Mouse (Mus musculus) ES-Bruce4 (cell line): ENCODE measurements around the gene Olfr96. TPM values are rescaled to one million over a fixed set of nuclear protein-coding genes. Genes with fewer than 3 reads are reported as not detected.

Experiments
- H3K27ac ChIP-seq: 2 replicates; pipeline ENCODE4 v1.5.1; 2012; ENCODE audit warnings: low read length, inconsistent platforms; ENCODE audit not compliant: insufficient read depth
- H3K27me3 ChIP-seq: 2 replicates; pipeline ENCODE4 v1.6.1; 2012; ENCODE audit warnings: mild to moderate bottlenecking, low read length, inconsistent platforms; ENCODE audit not compliant: control insufficient read depth, poor library complexity, insufficient read depth, severe bottlenecking
- H3K36me3 ChIP-seq: 2 replicates; pipeline ENCODE4 v1.6.1; 2012; ENCODE audit warnings: inconsistent platforms, mild to moderate bottlenecking, low read length, moderate library complexity; ENCODE audit not compliant: control insufficient read depth, poor library complexity, insufficient read depth, severe bottlenecking
- H3K4me1 ChIP-seq: one replicate; pipeline ENCODE4 v1.8.1; 2011; ENCODE audit warnings: low read length; ENCODE audit not compliant: control insufficient read depth, insufficient read depth
- H3K4me3 ChIP-seq: 2 replicates; pipeline ENCODE4 v1.5.1; 2011; ENCODE audit warnings: low read depth, mild to moderate bottlenecking, low read length
- H3K9ac ChIP-seq: 2 replicates; pipeline ENCODE4 v1.6.1; 2012; ENCODE audit warnings: low read depth, mild to moderate bottlenecking, inconsistent platforms; ENCODE audit not compliant: poor library complexity, severe bottlenecking
- H3K9me3 ChIP-seq: replicated peaks from 2 replicates; pipeline ENCODE4 v1.6.1; 2012; ENCODE audit warnings: mild to moderate bottlenecking, low read length, inconsistent platforms; ENCODE audit not compliant: control insufficient read depth, poor library complexity, insufficient read depth, severe bottlenecking
- CTCF ChIP-seq: IDR thresholded peaks from one replicate; pipeline ENCODE4 v1.8.1; 2011; ENCODE audit warnings: low read depth, low read length
- EP300 ChIP-seq: IDR thresholded peaks from 2 replicates; pipeline ENCODE4 v1.6.1; 2011; ENCODE audit warnings: low read depth, low read length; ENCODE audit not compliant: insufficient read depth
- POLR2A ChIP-seq: IDR thresholded peaks from one replicate; pipeline ENCODE4 v1.8.1; 2011; ENCODE audit warnings: low read length; ENCODE audit not compliant: insufficient read depth
- polyA plus RNA-seq: library from polyadenylated mRNA; stranded (reverse); fragments of >200 nt; gene quantifications from 2 replicates; pipeline ENCODE4 v1.2.4, GENCODE M21; 2011; ENCODE audit warnings: low read depth; ENCODE audit not compliant: missing spikeins, insufficient read depth, insufficient read length

Gene Olfr96
- polyA plus RNA-seq, 1 experiment, result not detected

DNA sequence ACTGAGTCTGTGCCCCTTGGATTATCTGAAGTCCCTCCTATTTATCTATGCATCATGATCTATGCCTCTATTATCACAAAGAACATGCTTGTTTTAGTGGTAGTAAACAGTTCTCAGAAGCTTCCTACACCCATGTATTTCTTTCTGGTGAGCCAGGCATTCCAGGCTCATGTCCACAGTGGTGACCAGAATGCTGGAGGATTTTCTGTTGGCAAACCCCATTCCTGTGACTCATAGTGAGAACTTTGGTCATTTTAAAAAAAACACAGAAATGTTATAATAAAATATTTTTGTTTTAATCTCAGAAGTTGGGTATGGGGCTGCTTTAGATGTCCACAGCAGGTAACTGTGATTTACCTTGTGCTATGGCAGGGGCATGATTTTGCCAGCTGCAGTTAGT, 29.5 kb downstream of the Olfr96 start:
- H3K27ac ChIP-seq, result no peak overlapping the region
- H3K27me3 ChIP-seq, result no peaks in the 10 kb centered on the region
- no peak overlapping the region for H3K4me3 ChIP-seq
- no peaks in the 10 kb centered on the region for H3K36me3 ChIP-seq
- H3K4me1 ChIP-seq, result no peaks in the 10 kb centered on the region
- H3K9me3 ChIP-seq, result no peaks in the 10 kb centered on the region
- TF ChIP-seq CTCF (no peak), EP300 (no peak), POLR2A (no peak)
- H3K9ac ChIP-seq, result no peak overlapping the region

DNA sequence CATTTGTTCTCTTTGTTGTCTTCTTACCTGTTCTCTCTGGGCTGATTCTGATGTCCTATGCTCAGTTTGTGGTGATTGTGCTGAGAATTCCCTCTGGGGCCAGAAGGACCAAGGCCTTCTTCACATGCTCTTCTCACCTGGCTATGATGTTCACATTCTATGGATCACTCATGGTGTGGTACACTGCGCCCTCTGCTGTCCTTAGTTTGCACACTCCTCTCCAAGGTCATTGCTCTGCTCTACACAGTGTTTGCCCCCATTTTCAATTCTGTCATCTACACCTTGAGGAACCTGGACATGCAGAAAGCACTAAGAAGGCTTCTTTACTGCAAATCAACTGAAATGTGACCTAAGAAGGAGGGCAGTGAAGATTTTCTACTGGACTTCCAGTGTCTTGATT, 30.6 kb downstream of the Olfr96 start:
- TF ChIP-seq EP300 (no peak), CTCF (peak; percentile 75), POLR2A (no peak)
- Histone ChIP-seq H3K9me3 (no peaks in the 10 kb centered on the region), H3K4me1 (no peaks in the 10 kb centered on the region), H3K27ac (no peak overlapping the region), H3K9ac (no peak overlapping the region), H3K4me3 (no peak overlapping the region), H3K27me3 (no peaks in the 10 kb centered on the region), H3K36me3 (no peaks in the 10 kb centered on the region)

GRCm38 (mm10) chr17:37263626-37264025, 43.7 kb downstream of the Olfr96 start, which contains the start of gene Olfr98:
Olfr98 (minus strand) TSS chr17:37263749.
- Histone ChIP-seq H3K27ac (no peak within 1 kb of the TSS), H3K4me1 (no peaks in the 10 kb centered on the region), H3K27me3 (no peaks in the 10 kb centered on the region), H3K9me3 (no peaks in the 10 kb centered on the region), H3K9ac (no peak within 1 kb of the TSS), H3K36me3 (no peaks in the 10 kb centered on the region), H3K4me3 (no peak within 1 kb of the TSS)
- TF ChIP-seq POLR2A (no peak), EP300 (no peak), CTCF (no peak)

- no peak within 1 kb of the TSS for H3K27ac ChIP-seq
- no peaks in the 10 kb centered on the region for H3K36me3 ChIP-seq
- TF ChIP-seq CTCF (no peak), EP300 (no peak), POLR2A (no peak)
- H3K9me3 ChIP-seq, result no peaks in the 10 kb centered on the region
- H3K9ac ChIP-seq, result peak within 1 kb of the TSS; percentile 61
- H3K4me1 ChIP-seq, result no peaks in the 10 kb centered on the region
- no peaks in the 10 kb centered on the region for H3K27me3 ChIP-seq
- peak within 1 kb of the TSS; percentile 95 for H3K4me3 ChIP-seq
Observed at GRCm38 (mm10) chr17:37270058-37270701, 50.2 kb downstream of the Olfr96 start, which contains the start of gene H2-M3. H2-M3 (plus strand) TSS chr17:37270220.

DNA sequence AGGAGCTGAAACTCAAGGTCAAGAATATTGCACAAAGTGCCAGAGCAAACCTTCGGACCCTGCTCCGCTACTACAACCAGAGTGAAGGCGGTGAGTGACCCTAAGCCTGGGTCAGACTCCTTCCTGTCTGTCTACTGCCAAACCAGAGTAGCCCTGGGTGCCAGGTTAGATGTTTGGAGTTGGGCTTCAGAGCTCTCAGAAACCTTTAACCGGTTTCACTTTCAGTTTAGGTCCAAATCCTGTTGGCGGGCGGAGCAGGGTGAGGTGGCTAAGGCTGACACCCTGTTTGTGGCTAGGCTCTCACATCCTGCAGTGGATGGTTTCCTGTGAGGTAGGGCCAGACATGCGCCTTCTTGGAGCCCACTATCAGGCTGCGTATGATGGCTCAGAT, 50.8 kb downstream of the Olfr96 start:
- no peaks in the 10 kb centered on the region for H3K27me3 ChIP-seq
- TF ChIP-seq EP300 (no peak), POLR2A (no peak), CTCF (no peak)
- no peaks in the 10 kb centered on the region for H3K36me3 ChIP-seq
- H3K4me3 ChIP-seq, result peak overlapping the region; percentile 95
- no peaks in the 10 kb centered on the region for H3K4me1 ChIP-seq
- no peaks in the 10 kb centered on the region for H3K9me3 ChIP-seq
- no peak overlapping the region for H3K27ac ChIP-seq
- H3K9ac ChIP-seq, result peak overlapping the region; percentile 61; the same call in 1 of the 2 replicates

- TF ChIP-seq POLR2A (no peak), EP300 (no peak), CTCF (no peak)
- no peak overlapping the region for H3K4me3 ChIP-seq
Observed at GRCm38 (mm10) chr17:37275626-37276248, 55.8 kb downstream of the Olfr96 start.

More at GRCm38 (mm10) chr17:37275626-37276248, 55.8 kb downstream of the Olfr96 start:
- Histone ChIP-seq H3K9me3 (no peaks in the 10 kb centered on the region), H3K4me1 (no peaks in the 10 kb centered on the region), H3K9ac (no peak overlapping the region), H3K27me3 (no peaks in the 10 kb centered on the region), H3K27ac (no peak overlapping the region), H3K36me3 (no peaks in the 10 kb centered on the region)

Other genes with a start within 250 kb of the Olfr96 start
- 2.9 and 4.7 TPM in 2 replicates for gene 2410137M14Rik, start 238.9 kb upstream of the Olfr96 start, polyA plus RNA-seq
- 12.6 and 13.2 TPM in 2 replicates for gene H2-M5, start 230.6 kb upstream of the Olfr96 start, polyA plus RNA-seq
- gene Zfp57, start 219.0 kb upstream of the Olfr96 start, polyA plus RNA-seq, result 223 and 254 TPM in 2 replicates
- not detected in 2 replicates for gene Mog, start 196.7 kb upstream of the Olfr96 start, polyA plus RNA-seq
- 163 and 180 TPM in 2 replicates for gene Gabbr1, start 174.2 kb upstream of the Olfr96 start, polyA plus RNA-seq
- gene Olfr90, start 131.6 kb upstream of the Olfr96 start, polyA plus RNA-seq, result 0.22 TPM in 1 of 2 replicates, not detected in the other
- gene Olfr91, start 121.9 kb upstream of the Olfr96 start, polyA plus RNA-seq, result not detected in 2 replicates
- not detected in 2 replicates for gene Olfr92, start 100.1 kb upstream of the Olfr96 start, polyA plus RNA-seq
- 0.57 and 1.1 TPM in 2 replicates for gene Olfr93, start 58.7 kb upstream of the Olfr96 start, polyA plus RNA-seq
- gene Ubd, start 26.3 kb upstream of the Olfr96 start, polyA plus RNA-seq, result 56.7 and 70.8 TPM in 2 replicates
- gene Olfr94, start 19.2 kb upstream of the Olfr96 start, polyA plus RNA-seq, result 0.37 TPM in 1 of 2 replicates, not detected in the other
- 0.12 TPM in 1 of 2 replicates, not detected in the other for gene Olfr95, start 7.0 kb upstream of the Olfr96 start, polyA plus RNA-seq
- gene Olfr97, start 17.2 kb downstream of the Olfr96 start, polyA plus RNA-seq, result not detected in 2 replicates
- not detected in 2 replicates for gene Olfr98, start 43.6 kb downstream of the Olfr96 start, polyA plus RNA-seq
- gene H2-M3, start 50.1 kb downstream of the Olfr96 start, polyA plus RNA-seq, result 3.3 and 3.4 TPM in 2 replicates
- gene Olfr99, start 63.3 kb downstream of the Olfr96 start, polyA plus RNA-seq, result not detected in 2 replicates
- not detected in 2 replicates for gene Olfr101, start 84.2 kb downstream of the Olfr96 start, polyA plus RNA-seq
- not detected in 2 replicates for gene Olfr102, start 96.9 kb downstream of the Olfr96 start, polyA plus RNA-seq
- not detected in 2 replicates for gene Olfr103, start 119.6 kb downstream of the Olfr96 start, polyA plus RNA-seq
- gene Olfr104-ps, start 139.4 kb downstream of the Olfr96 start, polyA plus RNA-seq, result not detected in 2 replicates
- gene Olfr105-ps, start 158.9 kb downstream of the Olfr96 start, polyA plus RNA-seq, result not detected in 2 replicates
- gene Olfr106-ps, start 170.2 kb downstream of the Olfr96 start, polyA plus RNA-seq, result not detected in 2 replicates
- not detected in 2 replicates for gene Olfr107, start 179.1 kb downstream of the Olfr96 start, polyA plus RNA-seq
- gene Olfr108, start 225.3 kb downstream of the Olfr96 start, polyA plus RNA-seq, result not detected in 2 replicates
- not detected in 2 replicates for gene Olfr109, start 238.8 kb downstream of the Olfr96 start, polyA plus RNA-seq